Mouse (Mus musculus): ENCODE data around the gene Naa40. TPM values are rescaled to one million over a fixed set of nuclear protein-coding genes. Genes with fewer than 3 reads are reported as not detected.

Naa40 gene
- polyA plus RNA-seq, 1 experiment from 2014 or later = 48.2 TPM

GRCm38 (mm10) chr19:7264088-7264765, 23.2 kb upstream of the Naa40 start:
- no peaks in the 10 kb centered on the region for H3K9me3 ChIP-seq (replicated peaks)
- ATAC-seq (replicated peaks; ENCODE audit: insufficient number of reproducible peaks, insufficient read depth, low FRiP score, low read depth) = no peak
- peak overlapping the region; percentile 32; the same call in 1 of the 2 replicates for H3K9ac ChIP-seq
- H3K27me3 ChIP-seq = no peaks in the 10 kb centered on the region
- peaks cover 52% of the 10 kb centered on the region for H3K4me1 ChIP-seq (replicated peaks)
- peak overlapping the region; percentile 46 for H3K4me2 ChIP-seq
- H3K4me3 ChIP-seq = no peak overlapping the region
- 13% methylated on average over 9 of the region's 9 CpGs for WGBS
- no peaks in the 10 kb centered on the region for H3K36me3 ChIP-seq
- peak overlapping the region; percentile 94 for H3K27ac ChIP-seq

- peaks cover 38% of the 10 kb centered on the region for H3K4me1 ChIP-seq (replicated peaks)
- H3K9ac ChIP-seq = no peak overlapping the region
- no peaks in the 10 kb centered on the region for H3K9me3 ChIP-seq (replicated peaks)
- 83% methylated on average over 1 of the region's 1 CpGs for WGBS
- H3K4me2 ChIP-seq = no peak overlapping the region
- no peak overlapping the region for H3K27ac ChIP-seq
- H3K27me3 ChIP-seq = no peaks in the 10 kb centered on the region
- H3K4me3 ChIP-seq = no peak overlapping the region
- no peaks in the 10 kb centered on the region for H3K36me3 ChIP-seq
- ATAC-seq (replicated peaks; ENCODE audit: insufficient number of reproducible peaks, insufficient read depth, low FRiP score, low read depth) = no peak
These were observed 21.6 kb upstream of the Naa40 start for GRCm38 (mm10) chr19:7262592-7262991.

- H3K36me3 ChIP-seq = no peaks in the 10 kb centered on the region
- no peak for ATAC-seq (replicated peaks; ENCODE audit: insufficient number of reproducible peaks, insufficient read depth, low FRiP score, low read depth)
- H3K4me3 ChIP-seq = no peak overlapping the region
- peaks cover 32% of the 10 kb centered on the region for H3K4me1 ChIP-seq (replicated peaks)
- no peak overlapping the region for H3K27ac ChIP-seq
- no peaks in the 10 kb centered on the region for H3K27me3 ChIP-seq
- WGBS = 87% methylated on average over 3 of the region's 3 CpGs
- no peak overlapping the region for H3K9ac ChIP-seq
- no peak overlapping the region for H3K4me2 ChIP-seq
- H3K9me3 ChIP-seq (replicated peaks) = no peaks in the 10 kb centered on the region
These were observed 21.0 kb upstream of the Naa40 start for GRCm38 (mm10) chr19:7261964-7262363.

- H3K36me3 ChIP-seq = no peaks in the 10 kb centered on the region
- H3K4me1 ChIP-seq (replicated peaks) = peaks cover 27% of the 10 kb centered on the region
- H3K27me3 ChIP-seq = no peaks in the 10 kb centered on the region
- H3K9ac ChIP-seq = no peak overlapping the region
- H3K9me3 ChIP-seq (replicated peaks) = no peaks in the 10 kb centered on the region
- H3K4me3 ChIP-seq = no peak overlapping the region
- ATAC-seq (replicated peaks; ENCODE audit: insufficient number of reproducible peaks, insufficient read depth, low FRiP score, low read depth) = no peak
- no peak overlapping the region for H3K4me2 ChIP-seq
- 92% methylated on average over 1 of the region's 1 CpGs for WGBS
- no peak overlapping the region for H3K27ac ChIP-seq
These were observed 20.5 kb upstream of the Naa40 start for GRCm38 (mm10) chr19:7261476-7261875.

GRCm38 (mm10) chr19:7257881-7258280, 16.9 kb upstream of the Naa40 start:
- H3K4me3 ChIP-seq = no peak overlapping the region
- H3K9me3 ChIP-seq (replicated peaks) = no peaks in the 10 kb centered on the region
- H3K4me2 ChIP-seq = no peak overlapping the region
- no peaks in the 10 kb centered on the region for H3K36me3 ChIP-seq
- 71% methylated on average over 5 of the region's 5 CpGs for WGBS
- no peak for ATAC-seq (replicated peaks; ENCODE audit: insufficient number of reproducible peaks, insufficient read depth, low FRiP score, low read depth)
- H3K27ac ChIP-seq = no peak overlapping the region
- H3K9ac ChIP-seq = no peak overlapping the region
- H3K4me1 ChIP-seq (replicated peaks) = no peaks in the 10 kb centered on the region
- no peaks in the 10 kb centered on the region for H3K27me3 ChIP-seq

GRCm38 (mm10) chr19:7246021-7246420, 5.0 kb upstream of the Naa40 start:
- Histone ChIP-seq H3K9me3 (replicated peaks) (no peaks in the 10 kb centered on the region), H3K36me3 (no peaks in the 10 kb centered on the region), H3K4me1 (replicated peaks) (peaks cover 4% of the 10 kb centered on the region), H3K9ac (no peak overlapping the region), H3K4me3 (no peak overlapping the region), H3K4me2 (no peak overlapping the region), H3K27ac (no peak overlapping the region), H3K27me3 (0 out of 2 replicates have a peak, but pooled peaks cover 3% of the 10 kb centered on the region)
- WGBS = 73% methylated on average over 3 of the region's 3 CpGs
- no peak for ATAC-seq (replicated peaks; ENCODE audit: insufficient number of reproducible peaks, insufficient read depth, low FRiP score, low read depth)

GRCm38 (mm10) chr19:7240291-7240690, 692 bp downstream of the Naa40 start:
- Histone ChIP-seq H3K9me3 (replicated peaks) (no peaks in the 10 kb centered on the region), H3K27ac (peak overlapping the region; percentile 90), H3K27me3 (0 out of 2 replicates have a peak, but pooled peaks cover 3% of the 10 kb centered on the region), H3K4me2 (peak overlapping the region; percentile 89), H3K36me3 (peaks cover 10% of the 10 kb centered on the region; the same call in 1 of the 2 replicates), H3K4me3 (peak overlapping the region; percentile 78), H3K9ac (peak overlapping the region; percentile 93), H3K4me1 (replicated peaks) (peaks cover 26% of the 10 kb centered on the region)
- under 1% methylated on average over 13 of the region's 13 CpGs for WGBS
- 0 out of 2 replicates have a peak, but pooled peaks have one; percentile 10 for ATAC-seq (replicated peaks; ENCODE audit: insufficient number of reproducible peaks, insufficient read depth, low FRiP score, low read depth)

GRCm38 (mm10) chr19:7239574-7239973, 1.4 kb downstream of the Naa40 start:
- Histone ChIP-seq H3K4me1 (replicated peaks) (peaks cover 26% of the 10 kb centered on the region), H3K27ac (peak overlapping the region; percentile 90), H3K27me3 (no peaks in the 10 kb centered on the region), H3K4me2 (peak overlapping the region; percentile 89), H3K9ac (peak overlapping the region; percentile 93), H3K36me3 (peaks cover 10% of the 10 kb centered on the region; the same call in 1 of the 2 replicates), H3K9me3 (replicated peaks) (no peaks in the 10 kb centered on the region), H3K4me3 (peak overlapping the region; percentile 78)
- ATAC-seq (replicated peaks; ENCODE audit: insufficient number of reproducible peaks, insufficient read depth, low FRiP score, low read depth) = no peak
- WGBS = 82% methylated on average over 3 of the region's 3 CpGs

GRCm38 (mm10) chr19:7236742-7237141, 4.2 kb downstream of the Naa40 start:
- H3K9me3 ChIP-seq (replicated peaks) = no peaks in the 10 kb centered on the region
- no peaks in the 10 kb centered on the region for H3K27me3 ChIP-seq
- H3K4me2 ChIP-seq = no peak overlapping the region
- H3K4me1 ChIP-seq (replicated peaks) = peaks cover 26% of the 10 kb centered on the region
- ATAC-seq (replicated peaks; ENCODE audit: insufficient number of reproducible peaks, insufficient read depth, low FRiP score, low read depth) = no peak
- no peak overlapping the region for H3K27ac ChIP-seq
- peaks cover 32% of the 10 kb centered on the region for H3K36me3 ChIP-seq
- H3K4me3 ChIP-seq = no peak overlapping the region
- 82% methylated on average over 4 of the region's 4 CpGs for WGBS
- no peak overlapping the region for H3K9ac ChIP-seq

GRCm38 (mm10) chr19:7236011-7236410, 5.0 kb downstream of the Naa40 start:
- H3K4me2 ChIP-seq = no peak overlapping the region
- ATAC-seq (replicated peaks; ENCODE audit: insufficient number of reproducible peaks, insufficient read depth, low FRiP score, low read depth) = no peak
- H3K27ac ChIP-seq = no peak overlapping the region
- WGBS = 90% methylated on average over 2 of the region's 2 CpGs
- H3K36me3 ChIP-seq = peaks cover 39% of the 10 kb centered on the region
- H3K4me3 ChIP-seq = no peak overlapping the region
- H3K9ac ChIP-seq = no peak overlapping the region
- no peaks in the 10 kb centered on the region for H3K27me3 ChIP-seq
- no peaks in the 10 kb centered on the region for H3K9me3 ChIP-seq (replicated peaks)
- peaks cover 23% of the 10 kb centered on the region for H3K4me1 ChIP-seq (replicated peaks)

GRCm38 (mm10) chr19:7235461-7235860, 5.5 kb downstream of the Naa40 start:
- Histone ChIP-seq H3K27me3 (no peaks in the 10 kb centered on the region), H3K4me2 (no peak overlapping the region), H3K27ac (no peak overlapping the region), H3K4me3 (no peak overlapping the region), H3K36me3 (peaks cover 45% of the 10 kb centered on the region), H3K4me1 (replicated peaks) (peaks cover 23% of the 10 kb centered on the region), H3K9me3 (replicated peaks) (no peaks in the 10 kb centered on the region), H3K9ac (no peak overlapping the region)
- no peak for ATAC-seq (replicated peaks; ENCODE audit: insufficient number of reproducible peaks, insufficient read depth, low FRiP score, low read depth)
- 94% methylated on average over 9 of the region's 9 CpGs for WGBS
